Comparison of ENCODE assay signal across 24 mouse cellular contexts in the genomic region with DNA sequence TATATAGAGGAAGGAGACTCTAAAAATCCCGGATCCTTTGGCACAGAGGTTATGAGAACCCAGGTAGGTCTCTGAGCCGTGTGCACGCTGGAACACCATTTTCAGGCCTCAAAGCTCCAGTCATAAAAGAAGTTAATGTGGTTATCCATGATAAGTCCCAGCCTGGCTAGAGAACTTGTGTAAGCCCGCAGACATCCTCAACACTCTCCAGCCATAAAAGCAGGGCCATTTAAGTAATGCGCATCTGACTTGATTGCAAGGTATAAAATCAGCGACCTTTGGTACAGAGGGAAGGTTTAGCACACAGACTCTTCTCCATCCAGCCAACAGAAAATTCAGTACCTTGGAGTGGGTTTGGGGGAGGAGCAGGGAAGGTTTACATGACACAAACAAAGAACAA.
"Had no signal": no experiment of that assay in that cellular context is flagged by ENCODE, and none has a peak within 500 bp of the region (broad histone marks: within the 10 kb centered on the region; RNA-seq: fewer than 3 reads in every experiment).

No protein-coding gene starts in this region.

- H3K27me3 ChIP-seq: heart, embryonic 12.5 days; limb, embryonic 12.5 days had no signal

- ATAC-seq: hindbrain, embryonic 16.5 days had no signal

- H3K27ac ChIP-seq: gastrocnemius, adult 2 months; heart, embryonic 10.5 days; hindbrain, embryonic 10.5 days; hindbrain, embryonic 12.5 days; hindbrain, embryonic 14.5 days; layer of hippocampus, adult 2 months; left cerebral cortex, adult 2 months; limb, embryonic 10.5 days; limb, embryonic 12.5 days; liver, embryonic 13.5 days had no signal

- H3K4me3 ChIP-seq: gastrocnemius, adult 2 months; heart, embryonic 10.5 days; heart, embryonic 12.5 days; hindbrain, embryonic 10.5 days; hindbrain, embryonic 12.5 days; layer of hippocampus, adult 2 months; left cerebral cortex, adult 2 months; limb, embryonic 10.5 days; limb, embryonic 12.5 days; liver, embryonic 13.5 days had no signal

- H3K4me2 ChIP-seq: heart, embryonic 12.5 days; hindbrain, embryonic 12.5 days; hindbrain, embryonic 14.5 days; limb, embryonic 12.5 days; liver, embryonic 11.5 days; liver, embryonic 13.5 days had no signal

- H3K9ac ChIP-seq: heart, embryonic 12.5 days; hindbrain, embryonic 12.5 days; hindbrain, embryonic 14.5 days; limb, embryonic 12.5 days; liver, embryonic 13.5 days had no signal

- H3K36me3 ChIP-seq: heart, embryonic 10.5 days; heart, embryonic 12.5 days; hindbrain, embryonic 10.5 days; hindbrain, embryonic 12.5 days; limb, embryonic 10.5 days; limb, embryonic 12.5 days; liver, embryonic 13.5 days had no signal

- DNase-seq: gastrocnemius, adult 2 months; gastrocnemius, postnatal 10 days; gastrocnemius, postnatal 25 days; heart, adult 18-20 months; heart, postnatal 10 days; heart, postnatal 4 days; kidney, adult 18-20 months; kidney, adult 8-10 months; kidney, postnatal 10 days; kidney, postnatal 25 days; kidney, postnatal 4 days; liver; liver, embryonic 13.5 days had no signal

- H3K9me3 ChIP-seq: heart, embryonic 10.5 days; heart, embryonic 12.5 days; hindbrain, embryonic 10.5 days; hindbrain, embryonic 12.5 days; limb, embryonic 10.5 days; limb, embryonic 12.5 days; liver, embryonic 13.5 days had no signal

- H3K4me1 ChIP-seq: heart, embryonic 12.5 days; liver, embryonic 13.5 days had no signal
